9 mouse cellular contexts compared by ENCODE assay signal in genomic region chr15:100321134-100321533, GRCm38 (mm10). TPM values are rescaled to one million over a fixed set of nuclear protein-coding genes. Genes with fewer than 3 reads are reported as not detected.
DNase-seq lines count a peak whose midpoint lies in the region; ATAC-seq and TF ChIP-seq lines count a peak whose summit lies in the region.
"Had no signal": no experiment of that assay in that cellular context is flagged by ENCODE, and none has a peak within 500 bp of the region (broad histone marks: within the 10 kb centered on the region; RNA-seq: fewer than 3 reads in every experiment).

No protein-coding gene starts in this region.

- peak overlapping the region; percentile 51 for H3K9ac ChIP-seq in liver, adult 2 months (ENCODE audit: low read depth, low read length)
- H3K9ac ChIP-seq in liver, embryonic 12.5 days, result no peak overlapping the region

- no peak overlapping the region for H3K4me2 ChIP-seq in liver, embryonic 12.5 days

- peaks cover 27% of the 10 kb centered on the region for H3K4me1 ChIP-seq in liver, adult 2 months (ENCODE audit: control insufficient read depth, insufficient read depth, low read length)
- H3K4me1 ChIP-seq in liver, embryonic 12.5 days, result peaks cover 14% of the 10 kb centered on the region

- no peaks in the 10 kb centered on the region for H3K27me3 ChIP-seq in liver, adult 2 months (ENCODE audit: control insufficient read depth, insufficient read depth, low read length)
- H3K27me3 ChIP-seq in liver, embryonic 12.5 days (replicated peaks), result 0 out of 2 replicates have a peak, but pooled peaks cover 2% of the 10 kb centered on the region

- peak; percentile 91 for TF ChIP-seq CTCF in liver, adult 2 months (IDR thresholded peaks at IDR 0.05; ENCODE audit: low read depth, low read length)

- WGBS in liver, adult 2 months, result 13% methylated on average over 5 of the region's 5 CpGs
- 49% methylated on average over 5 of the region's 5 CpGs for WGBS in liver, embryonic 12.5 days (ENCODE audit: insufficient replicate concordance)

- no peaks in the 10 kb centered on the region for H3K79me2 ChIP-seq in liver, adult 2 months (ENCODE audit: control insufficient read depth, insufficient read depth, low read length)

- ATAC-seq in liver, embryonic 12.5 days, result no peak

- TF ChIP-seq POLR2A in liver, adult 2 months (IDR thresholded peaks at IDR 0.05; ENCODE audit: extremely low read depth, insufficient read depth, low read length), result no peak

- H3K4me3 ChIP-seq in liver, adult 2 months (ENCODE audit: insufficient read depth, low read depth, low read length), result no peak overlapping the region
- no peak overlapping the region for H3K4me3 ChIP-seq in liver, embryonic 12.5 days
- H3K4me3 ChIP-seq: megakaryocyte, embryonic 14.5 days had no signal

- peak overlapping the region; percentile 98 for H3K27ac ChIP-seq in liver, adult 2 months (replicated peaks; ENCODE audit: insufficient read depth, low read depth, low read length)
- no peak overlapping the region for H3K27ac ChIP-seq in liver, embryonic 12.5 days

- no peaks in the 10 kb centered on the region for H3K9me3 ChIP-seq in liver, embryonic 12.5 days (replicated peaks)
- H3K9me3 ChIP-seq: megakaryocyte, embryonic 14.5 days had no signal

- DNase-seq in liver, adult 2 months (ENCODE audit: extremely low read depth, low read depth, low spot score), result peak; percentile 97
- peak; percentile 85 for DNase-seq in brain, adult 2 months (ENCODE audit: low read depth, low spot score)
- peak; percentile 35 to 56 for DNase-seq in heart, postnatal 14 days
- peak; percentile 76 to 81 for DNase-seq in lung, postnatal 4 days
- no peak for DNase-seq in frontal cortex, adult 2 months (ENCODE audit: extremely low spot score in 1 of 2, low spot score in 1 of 2)
- no peak for DNase-seq in frontal cortex, postnatal 25 days (ENCODE audit: low spot score in 2 of 2)

- no peaks in the 10 kb centered on the region for H3K36me3 ChIP-seq in liver, adult 2 months (ENCODE audit: control insufficient read depth, insufficient read depth, low read length)
- no peaks in the 10 kb centered on the region for H3K36me3 ChIP-seq in liver, embryonic 12.5 days

- intact Hi-C loops in heart, postnatal 14 days (cut with DNase I), result no loop called here

RNA-seq across cellular contexts. Expression of gene Mettl7a3, which starts 13.6 kb away (rescaled TPM):
- total RNA-seq in liver, adult 2 months (2014; rRNA removed), result not detected in 2 replicates
- not detected in 2 replicates for polyA plus RNA-seq in liver, adult 2 months (2012; rRNA removed)
- polyA plus RNA-seq in liver, embryonic 12.5 days (2016; fragmentation: Nextera tagmentation; extraction: Ambion mirVana), result not detected in 2 replicates
- not detected for total RNA-seq in heart, postnatal 14 days (2021)
- polyA plus RNA-seq in frontal cortex, adult 2 months (2012; rRNA removed), result 0.34 and 0.44 TPM in 2 replicates

RNA-seq across cellular contexts. Expression of gene Mettl7a1, which starts 17.2 kb away (rescaled TPM):
- 327 and 366 TPM in 2 replicates for total RNA-seq in liver, adult 2 months (2014; rRNA removed)
- 201 TPM in 2 replicates for polyA plus RNA-seq in liver, adult 2 months (2012; rRNA removed)
- 4.4 and 5.4 TPM in 2 replicates for polyA plus RNA-seq in liver, embryonic 12.5 days (2016; fragmentation: Nextera tagmentation; extraction: Ambion mirVana)
- total RNA-seq in heart, postnatal 14 days (2021), result 10 to 100 TPM; 29.3 to 40.9 TPM
- 26.3 and 29.0 TPM in 2 replicates for polyA plus RNA-seq in frontal cortex, adult 2 months (2012; rRNA removed)

RNA-seq across cellular contexts. Expression of gene Methig1, which starts 31.8 kb away (rescaled TPM):
- total RNA-seq in liver, adult 2 months (2014; rRNA removed), result not detected in 2 replicates
- polyA plus RNA-seq in liver, adult 2 months (2012; rRNA removed), result 0.15 TPM in 1 of 2 replicates, not detected in the other
- not detected in 2 replicates for polyA plus RNA-seq in liver, embryonic 12.5 days (2016; fragmentation: Nextera tagmentation; extraction: Ambion mirVana)
- not detected for total RNA-seq in heart, postnatal 14 days (2021)
- polyA plus RNA-seq in frontal cortex, adult 2 months (2012; rRNA removed), result 0.11 TPM in 1 of 2 replicates, not detected in the other

RNA-seq across cellular contexts. Expression of gene Mettl7a2, which starts 31.9 kb away (rescaled TPM):
- total RNA-seq in liver, adult 2 months (2014; rRNA removed), result 0.13 TPM in 1 of 2 replicates, not detected in the other
- polyA plus RNA-seq in liver, adult 2 months (2012; rRNA removed), result 0.05 and 0.18 TPM in 2 replicates
- not detected in 2 replicates for polyA plus RNA-seq in liver, embryonic 12.5 days (2016; fragmentation: Nextera tagmentation; extraction: Ambion mirVana)
- 1 to 10 TPM in 1 of 2 experiments, under 1 TPM in 1; 0.68 to 1.1 TPM for total RNA-seq in heart, postnatal 14 days (2021)
- not detected in 2 replicates for polyA plus RNA-seq in frontal cortex, adult 2 months (2012; rRNA removed)
- polyA plus RNA-seq: embryonic facial prominence, embryonic 11.5 days had no signal

RNA-seq across cellular contexts. Expression of gene Tmprss12, which starts 40.5 kb away (rescaled TPM):
- total RNA-seq in liver, adult 2 months (2014; rRNA removed), result not detected in 2 replicates
- polyA plus RNA-seq in liver, adult 2 months (2012; rRNA removed), result not detected in 2 replicates
- not detected in 2 replicates for polyA plus RNA-seq in liver, embryonic 12.5 days (2016; fragmentation: Nextera tagmentation; extraction: Ambion mirVana)
- not detected for total RNA-seq in heart, postnatal 14 days (2021)
- not detected in 2 replicates for polyA plus RNA-seq in frontal cortex, adult 2 months (2012; rRNA removed)
- polyA plus RNA-seq: embryonic facial prominence, embryonic 11.5 days had no signal

Comparison
In these comparisons a context has a peak if more than half of its experiments do, and no peak if none do; other contexts are left out.
1. DNase-seq: peak in liver, adult 2 months (single experiment), brain, adult 2 months (single experiment), heart, postnatal 14 days (2 of 2) and lung, postnatal 4 days (2 of 2); none in frontal cortex, adult 2 months (0 of 2) and frontal cortex, postnatal 25 days (0 of 2).